Mouse (Mus musculus) spleen, postnatal 14 days (tissue): ENCODE measurements at regions not wholly inside any gene's neighbourhood (a gene's known extent, or its start where the extent isn't known, plus 50 kb on each side); places are given as distances from the start of the nearest gene placed in this dataset.

Source experiments
- DNase-seq, 2 experiments: peaks; one replicate each; pipeline ENCODE4 v3.0.0; 2021 to 2022; ENCODE audit warnings: low spot score in 2 of 2

DNA sequence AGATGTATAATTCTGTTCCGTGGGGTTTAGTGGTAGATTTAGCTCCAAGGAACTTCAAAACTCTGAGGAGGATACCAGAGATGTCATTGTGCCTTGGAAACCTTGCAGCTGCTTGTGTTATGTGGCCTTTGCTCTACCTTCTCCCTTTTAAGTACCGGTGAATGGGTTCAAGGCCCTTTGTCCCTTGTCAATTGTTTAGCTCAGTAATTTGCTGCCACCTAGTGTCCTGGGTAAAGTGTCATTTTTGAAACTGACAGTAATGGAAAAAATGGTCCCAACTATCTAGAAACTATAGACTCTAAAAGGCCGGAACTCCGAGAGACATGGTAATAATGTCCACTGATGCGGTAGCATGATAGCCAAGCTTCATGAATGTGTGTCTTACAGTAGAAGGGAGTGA is 90.8 kb upstream of the Phactr1 start:
- DNase-seq, result no peak

DNA sequence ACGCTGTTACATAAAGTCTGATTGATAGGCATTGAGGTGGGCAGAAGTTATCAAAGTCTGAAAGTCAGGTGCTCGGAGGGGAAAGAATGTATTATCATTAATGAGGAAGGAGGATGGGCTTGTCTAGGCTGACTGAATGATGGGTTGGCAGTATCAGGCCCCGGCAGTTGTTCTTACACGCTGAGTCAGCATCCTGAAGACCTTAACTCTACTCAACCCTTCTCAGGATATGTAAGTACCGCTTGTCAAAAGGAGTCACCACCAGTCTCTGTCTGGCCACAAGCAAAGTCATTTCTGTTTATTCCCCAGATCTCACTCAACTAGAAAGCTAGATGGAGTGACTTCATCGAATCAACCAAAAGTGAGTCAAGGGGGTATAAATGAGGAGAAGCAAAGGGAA is 90.0 kb upstream of the Phactr1 start:
- no peak for DNase-seq

DNA sequence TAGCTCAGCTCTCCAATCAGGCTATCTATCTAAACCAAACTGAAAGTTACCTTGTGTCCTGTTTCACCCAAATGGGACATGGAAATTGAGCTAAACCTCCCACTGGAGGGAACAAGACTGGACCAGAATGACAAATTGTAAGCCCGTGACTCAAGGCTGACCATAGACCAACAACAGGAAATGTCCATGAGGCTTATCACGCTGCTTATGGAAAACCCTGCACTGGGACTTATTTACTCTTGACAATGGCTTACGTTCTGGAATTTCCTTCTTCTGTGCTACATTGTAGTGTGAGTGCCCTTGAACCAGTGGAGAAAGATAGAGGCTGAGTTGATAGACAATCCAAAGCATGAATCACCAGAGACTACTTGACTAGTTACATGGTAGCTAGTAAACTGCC is 87.5 kb upstream of the Phactr1 start:
- DNase-seq, result no peak

DNA sequence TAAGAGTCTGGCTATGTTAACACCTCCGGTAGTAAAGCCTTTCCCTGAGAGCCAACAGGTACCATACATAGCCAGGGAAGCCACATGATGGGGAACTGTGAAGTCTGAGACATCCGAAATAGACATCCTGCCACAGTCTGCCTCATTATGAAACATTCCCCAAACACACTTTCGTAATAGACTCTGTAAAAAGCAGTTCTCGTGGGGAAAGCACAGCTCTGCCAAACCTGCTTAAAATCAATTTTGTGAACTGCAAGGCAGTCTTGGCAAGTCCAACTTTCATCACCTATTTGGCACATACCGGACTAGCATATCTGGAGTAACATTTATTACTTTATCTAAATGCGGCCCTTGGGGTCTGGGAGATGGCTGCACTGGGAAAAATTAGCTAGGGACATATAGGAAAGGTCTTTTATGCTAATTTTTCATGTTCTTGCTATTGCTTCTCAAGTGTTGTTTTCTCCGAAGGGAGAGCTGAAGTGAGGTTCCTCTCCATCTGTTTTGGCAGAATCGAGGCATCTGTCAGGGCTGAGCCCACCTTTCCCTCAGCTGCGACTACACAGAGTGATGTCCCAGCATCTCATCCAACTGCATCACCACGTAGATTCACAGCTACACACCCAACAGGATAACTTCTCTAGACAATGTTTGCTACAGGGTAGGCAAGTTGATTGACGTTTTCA is 86.8 kb upstream of the Phactr1 start:
- no peak for DNase-seq

DNA sequence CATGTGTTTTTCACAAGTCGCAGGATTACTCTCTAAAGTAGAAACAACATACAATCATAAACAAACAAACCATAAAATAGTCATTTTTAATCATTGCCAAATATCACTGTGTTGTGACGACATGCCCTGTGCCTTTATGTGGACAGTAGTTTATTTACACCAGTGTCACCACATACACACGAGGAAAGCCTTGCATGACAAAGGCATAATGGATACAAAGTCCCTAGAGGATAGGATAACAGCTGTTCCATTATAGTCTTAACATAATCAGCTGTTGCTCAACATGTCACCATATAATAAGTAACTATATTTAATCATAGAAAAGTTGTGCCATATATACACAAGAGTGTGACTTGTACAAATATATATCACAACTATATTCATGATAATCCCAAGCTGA is 85.2 kb upstream of the Phactr1 start:
- no peak for DNase-seq

DNA sequence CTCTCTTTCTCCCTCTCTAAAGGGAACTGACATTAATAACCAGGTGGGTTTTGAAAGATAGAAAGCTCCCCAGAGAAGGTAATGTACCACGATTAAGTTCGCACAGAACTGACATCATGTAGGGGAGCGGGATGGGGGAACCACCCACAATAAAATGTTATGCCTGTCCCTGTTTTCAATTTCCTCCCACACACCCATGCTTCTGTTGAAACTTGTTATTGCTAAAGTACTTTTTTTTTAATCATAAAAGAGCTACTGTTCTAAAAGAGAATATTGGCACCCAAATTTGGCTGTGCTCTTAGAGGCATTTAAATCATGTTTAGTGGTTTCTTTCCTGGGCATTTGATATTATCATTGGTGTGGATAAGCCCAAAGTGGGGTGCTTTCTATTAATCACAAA is 82.6 kb upstream of the Phactr1 start:
- DNase-seq, result no peak

DNA sequence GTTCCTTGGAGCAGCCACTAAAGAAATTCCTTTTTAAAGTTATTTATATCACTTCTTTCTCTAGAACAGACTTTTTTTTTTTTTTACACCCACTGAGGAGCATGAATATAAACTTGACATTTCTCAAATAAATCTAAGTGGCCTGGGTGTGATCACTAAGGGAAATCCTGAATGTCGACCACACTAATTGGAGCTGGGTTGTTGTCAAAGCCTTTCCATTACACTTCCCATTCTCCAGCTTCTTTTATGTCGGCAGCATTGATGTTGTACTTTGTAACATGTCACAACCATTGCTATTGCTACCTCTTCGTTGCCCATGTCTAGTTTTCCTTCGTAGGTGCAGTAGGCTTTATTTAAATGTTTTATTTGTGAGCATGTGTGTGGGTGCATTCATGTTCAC is 77.1 kb upstream of the Phactr1 start:
- DNase-seq, result no peak

DNA sequence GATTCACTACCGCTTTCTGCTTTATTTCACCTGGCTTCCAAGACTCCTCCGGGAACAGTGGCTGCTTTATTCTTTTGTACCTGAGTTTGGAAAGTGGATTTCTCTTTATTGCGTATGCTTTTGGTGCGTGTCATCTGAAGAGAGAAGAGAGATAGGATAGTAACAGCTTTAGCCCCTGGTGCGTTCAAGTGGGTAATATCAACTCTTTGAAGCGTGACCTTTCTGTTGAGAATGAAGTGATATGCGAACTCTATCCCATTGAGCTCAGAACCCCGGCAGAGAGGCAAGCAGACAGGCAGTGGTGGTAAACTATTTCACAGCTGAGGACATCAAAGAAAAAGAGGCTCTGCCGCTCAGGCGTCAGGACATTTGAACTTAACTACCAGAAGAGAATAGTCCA is 72.7 kb upstream of the Phactr1 start:
- DNase-seq, result no peak

DNA sequence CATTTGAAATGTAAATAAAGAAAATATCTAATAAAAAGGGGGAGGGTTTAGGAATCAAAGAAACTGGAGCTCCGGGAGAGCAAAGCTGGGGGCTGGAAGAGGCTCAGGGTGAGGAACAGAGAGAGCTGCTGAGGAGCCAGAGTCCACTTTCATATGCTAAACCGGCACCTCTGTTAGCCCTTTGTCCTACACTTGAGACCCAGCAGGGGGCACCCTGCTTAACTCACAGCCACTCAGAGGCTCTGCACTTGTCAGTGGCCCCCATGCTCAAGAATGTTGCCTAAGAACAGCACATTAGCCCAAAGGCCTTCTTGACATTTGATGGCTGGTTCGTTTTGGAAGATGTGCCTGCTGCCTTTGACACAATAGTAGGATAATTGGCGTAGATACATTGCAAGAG is 71.5 kb upstream of the Phactr1 start:
- no peak for DNase-seq

DNA sequence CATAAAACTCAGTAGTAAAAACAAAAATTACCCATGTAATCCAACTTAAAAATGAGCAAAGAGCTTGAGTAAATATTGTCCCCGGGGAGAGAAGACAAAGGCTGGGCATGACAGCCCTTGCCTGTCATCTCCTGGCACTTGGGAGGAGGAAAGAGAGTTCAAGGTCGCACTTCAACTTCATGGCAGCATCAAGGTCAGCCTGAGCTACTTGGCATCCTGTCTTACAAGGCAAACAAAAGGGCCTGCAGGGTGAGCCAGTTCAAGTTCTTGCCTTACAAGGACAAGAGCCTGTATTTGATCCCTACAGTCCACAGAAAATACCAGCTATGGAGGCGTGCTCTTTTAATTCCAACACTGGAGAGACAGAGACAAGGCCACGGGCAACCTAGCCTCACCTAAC is 67.1 kb upstream of the Phactr1 start:
- DNase-seq, result no peak

DNA sequence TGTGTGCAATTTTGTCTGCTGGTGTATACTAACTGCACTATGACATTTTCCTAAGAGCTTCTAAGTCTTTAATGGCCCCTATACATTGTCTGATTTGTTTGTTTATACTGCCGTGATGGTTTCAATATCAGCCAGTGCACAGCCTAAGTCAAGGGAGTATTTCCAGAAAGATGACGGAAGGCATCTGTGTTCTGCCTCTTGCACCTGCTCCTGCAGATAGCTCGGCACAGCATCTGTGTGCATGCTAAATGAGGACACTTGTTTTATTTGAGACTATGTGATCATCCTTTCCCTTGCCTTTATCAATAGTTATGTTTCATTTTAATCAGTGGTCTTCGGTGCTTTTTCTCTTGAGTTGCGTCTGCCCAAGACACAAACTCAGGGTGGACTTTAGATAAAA is 64.6 kb upstream of the Phactr1 start:
- no peak for DNase-seq

DNA sequence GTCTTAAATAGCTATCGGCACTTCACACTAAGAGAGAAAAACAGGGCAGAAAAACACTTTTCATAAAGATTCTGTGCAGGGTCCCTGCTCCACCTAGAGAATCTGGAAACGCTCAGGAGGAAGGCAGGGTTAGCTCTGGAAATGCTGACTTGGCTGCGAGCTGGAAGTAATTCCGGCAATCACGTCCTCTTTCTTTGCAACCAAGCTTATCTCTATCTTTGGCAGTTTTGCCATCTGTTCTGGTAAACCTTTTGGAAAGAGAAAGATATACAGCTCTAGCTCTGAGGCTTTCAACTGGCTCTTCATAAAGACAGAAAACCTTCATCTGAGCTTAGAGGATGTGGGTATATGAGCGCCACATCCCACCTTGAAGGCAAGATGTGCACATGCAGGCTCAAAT is 63.2 kb upstream of the Phactr1 start:
- no peak for DNase-seq

DNA sequence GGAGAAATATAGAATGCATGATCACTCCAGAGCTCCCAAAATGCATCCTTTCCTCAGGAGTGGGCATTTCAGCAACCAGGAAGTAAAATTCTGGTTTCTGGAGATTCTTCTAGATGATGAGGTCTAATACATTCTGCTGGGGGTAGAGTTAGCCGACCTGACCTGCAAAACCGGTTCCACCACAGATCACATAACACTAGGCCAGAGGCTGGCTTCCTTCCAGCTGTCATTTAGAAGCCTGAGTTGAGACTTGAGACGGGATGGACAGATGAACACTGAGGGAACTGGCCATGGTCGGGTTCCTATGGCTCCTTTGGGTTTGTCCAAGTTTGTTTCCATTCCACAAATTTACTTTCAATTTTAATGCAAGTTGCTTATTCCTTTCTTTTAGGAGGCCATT is 62.6 kb upstream of the Phactr1 start:
- DNase-seq, result no peak

DNA sequence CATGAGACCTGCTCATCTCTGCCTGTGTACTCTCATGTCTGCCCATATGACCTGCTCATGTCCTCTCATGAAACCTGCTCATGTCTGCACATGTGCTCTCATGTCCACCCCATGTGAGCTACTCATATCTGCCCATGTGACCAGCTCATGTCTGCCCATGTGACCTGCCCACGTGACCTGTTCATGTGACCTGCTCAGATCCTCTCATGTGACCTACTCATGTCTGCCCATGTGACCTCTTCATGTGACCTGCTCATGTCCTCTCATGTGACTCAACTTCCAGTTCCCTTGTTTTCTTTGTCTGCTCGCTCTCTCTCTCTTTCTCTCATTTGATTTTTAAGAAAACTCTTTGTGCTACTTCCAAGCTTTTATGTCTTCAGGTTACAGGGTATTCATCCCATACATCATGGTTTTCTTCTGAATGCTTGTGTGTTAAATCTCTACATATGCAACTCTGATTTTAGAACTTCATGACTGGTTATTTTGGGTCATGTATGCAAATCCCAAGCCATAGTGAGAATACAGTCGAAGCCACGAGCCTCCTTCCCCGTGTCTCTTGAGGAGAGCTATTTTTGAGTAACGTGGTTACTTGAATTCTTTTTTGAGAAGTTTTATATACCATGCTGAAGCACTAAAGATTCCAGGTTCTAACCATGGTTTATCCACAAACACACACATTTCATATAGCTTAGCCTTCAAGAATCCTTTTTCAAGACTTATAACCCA is 60.7 kb upstream of the Phactr1 start:
- DNase-seq, result no peak

DNA sequence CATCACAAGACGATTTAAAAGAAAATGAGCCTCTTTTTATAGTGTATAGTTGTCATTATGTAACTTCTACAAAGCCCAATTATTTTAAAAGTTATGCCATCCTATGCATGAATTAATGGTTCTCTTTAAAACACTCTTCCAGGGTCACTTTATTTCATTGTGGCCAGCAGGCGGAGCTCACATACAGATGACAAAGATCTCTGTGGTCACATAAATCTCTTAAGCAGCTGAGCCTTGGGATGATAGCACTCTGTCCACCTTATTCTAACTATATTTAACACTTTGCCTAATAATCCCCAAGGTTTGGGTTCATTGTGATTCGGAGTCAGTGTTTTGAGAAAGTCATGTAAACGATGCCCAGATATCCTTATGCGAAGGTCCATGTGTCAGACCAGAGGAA is 56.9 kb upstream of the Phactr1 start:
- DNase-seq, result no peak
